Mouse (Mus musculus): Measurements from ENCODE around the gene Scube1. TPM values are rescaled to one million over a fixed set of nuclear protein-coding genes. Genes with fewer than 3 reads are reported as not detected.

The Scube1 gene
- polyA plus RNA-seq, 1 experiment = 1.3 TPM

- Histone ChIP-seq H3K36me3 (ENCODE audit: control insufficient read depth, insufficient read depth, low read length) (no peaks in the 10 kb centered on the region), H3K4me1 (replicated peaks; ENCODE audit: control insufficient read depth, insufficient read depth, low read length) (no peaks in the 10 kb centered on the region), H3K4me3 (ENCODE audit: control insufficient read depth, insufficient read depth, low read length) (no peak overlapping the region), H3K27me3 (ENCODE audit: control insufficient read depth, insufficient read depth, low read length) (no peaks in the 10 kb centered on the region), H3K27ac (ENCODE audit: control insufficient read depth, insufficient read depth, low read length) (no peak overlapping the region)
- TF ChIP-seq CTCF (IDR thresholded peaks at IDR 0.05; ENCODE audit: borderline replicate concordance, control insufficient read depth, extremely low read depth, insufficient read depth, low read length, poor library complexity) (no peak), POLR2A (IDR thresholded peaks at IDR 0.05; ENCODE audit: control insufficient read depth, extremely low read depth, insufficient read depth, low read length, poor library complexity) (no peak)
- no peak for DNase-seq
- 84% methylated on average over 7 of the region's 7 CpGs for WGBS
These were observed 62.7 kb downstream of the Scube1 start for GRCm38 (mm10) chr15:83662106-83662505.

- TF ChIP-seq CTCF (IDR thresholded peaks at IDR 0.05; ENCODE audit: borderline replicate concordance, control insufficient read depth, extremely low read depth, insufficient read depth, low read length, poor library complexity) = no peak
- no peak for TF ChIP-seq POLR2A (IDR thresholded peaks at IDR 0.05; ENCODE audit: control insufficient read depth, extremely low read depth, insufficient read depth, low read length, poor library complexity)
- Histone ChIP-seq H3K4me3 (ENCODE audit: control insufficient read depth, insufficient read depth, low read length) (no peak overlapping the region), H3K36me3 (ENCODE audit: control insufficient read depth, insufficient read depth, low read length) (no peaks in the 10 kb centered on the region), H3K27me3 (ENCODE audit: control insufficient read depth, insufficient read depth, low read length) (no peaks in the 10 kb centered on the region), H3K27ac (ENCODE audit: control insufficient read depth, insufficient read depth, low read length) (no peak overlapping the region), H3K4me1 (replicated peaks; ENCODE audit: control insufficient read depth, insufficient read depth, low read length) (peaks cover 8% of the 10 kb centered on the region)
- no peak for DNase-seq
- WGBS = 96% methylated on average over 6 of the region's 6 CpGs
These were observed 82.3 kb downstream of the Scube1 start for GRCm38 (mm10) chr15:83642518-83642917.

GRCm38 (mm10) chr15:83640208-83640607 is 84.6 kb downstream of the Scube1 start:
- Histone ChIP-seq H3K36me3 (ENCODE audit: control insufficient read depth, insufficient read depth, low read length) (no peaks in the 10 kb centered on the region), H3K4me3 (ENCODE audit: control insufficient read depth, insufficient read depth, low read length) (no peak overlapping the region), H3K27ac (ENCODE audit: control insufficient read depth, insufficient read depth, low read length) (no peak overlapping the region), H3K27me3 (ENCODE audit: control insufficient read depth, insufficient read depth, low read length) (no peaks in the 10 kb centered on the region), H3K4me1 (replicated peaks; ENCODE audit: control insufficient read depth, insufficient read depth, low read length) (peaks cover 8% of the 10 kb centered on the region)
- DNase-seq = no peak
- WGBS = 40% methylated on average over 4 of the region's 4 CpGs
- no peak for TF ChIP-seq CTCF (IDR thresholded peaks at IDR 0.05; ENCODE audit: borderline replicate concordance, control insufficient read depth, extremely low read depth, insufficient read depth, low read length, poor library complexity)
- no peak for TF ChIP-seq POLR2A (IDR thresholded peaks at IDR 0.05; ENCODE audit: control insufficient read depth, extremely low read depth, insufficient read depth, low read length, poor library complexity)

GRCm38 (mm10) chr15:83639160-83639559 is 85.7 kb downstream of the Scube1 start:
- Histone ChIP-seq H3K27ac (ENCODE audit: control insufficient read depth, insufficient read depth, low read length) (no peak overlapping the region), H3K27me3 (ENCODE audit: control insufficient read depth, insufficient read depth, low read length) (no peaks in the 10 kb centered on the region), H3K4me3 (ENCODE audit: control insufficient read depth, insufficient read depth, low read length) (no peak overlapping the region), H3K36me3 (ENCODE audit: control insufficient read depth, insufficient read depth, low read length) (no peaks in the 10 kb centered on the region), H3K4me1 (replicated peaks; ENCODE audit: control insufficient read depth, insufficient read depth, low read length) (peaks cover 8% of the 10 kb centered on the region)
- WGBS = 67% methylated on average over 3 of the region's 3 CpGs
- no peak for DNase-seq
- TF ChIP-seq POLR2A (IDR thresholded peaks at IDR 0.05; ENCODE audit: control insufficient read depth, extremely low read depth, insufficient read depth, low read length, poor library complexity) (no peak), CTCF (IDR thresholded peaks at IDR 0.05; ENCODE audit: borderline replicate concordance, control insufficient read depth, extremely low read depth, insufficient read depth, low read length, poor library complexity) (no peak)

- WGBS = 87% methylated on average over 20 of the region's 20 CpGs
- DNase-seq = no peak
These were observed 86.5 kb downstream of the Scube1 start for GRCm38 (mm10) chr15:83638196-83638899.

GRCm38 (mm10) chr15:83636759-83637158 is 88.1 kb downstream of the Scube1 start:
- Histone ChIP-seq H3K36me3 (ENCODE audit: control insufficient read depth, insufficient read depth, low read length) (no peaks in the 10 kb centered on the region), H3K27me3 (ENCODE audit: control insufficient read depth, insufficient read depth, low read length) (no peaks in the 10 kb centered on the region), H3K4me1 (replicated peaks; ENCODE audit: control insufficient read depth, insufficient read depth, low read length) (peaks cover 8% of the 10 kb centered on the region), H3K27ac (ENCODE audit: control insufficient read depth, insufficient read depth, low read length) (no peak overlapping the region), H3K4me3 (ENCODE audit: control insufficient read depth, insufficient read depth, low read length) (no peak overlapping the region)
- 68% methylated on average over 6 of the region's 6 CpGs for WGBS
- no peak for DNase-seq
- TF ChIP-seq POLR2A (IDR thresholded peaks at IDR 0.05; ENCODE audit: control insufficient read depth, extremely low read depth, insufficient read depth, low read length, poor library complexity) (no peak), CTCF (IDR thresholded peaks at IDR 0.05; ENCODE audit: borderline replicate concordance, control insufficient read depth, extremely low read depth, insufficient read depth, low read length, poor library complexity) (no peak)

More at GRCm38 (mm10) chr15:83638196-83638899, 86.5 kb downstream of the Scube1 start:
- no peak overlapping the region for H3K4me3 ChIP-seq (ENCODE audit: control insufficient read depth, insufficient read depth, low read length)
- H3K27me3 ChIP-seq (ENCODE audit: control insufficient read depth, insufficient read depth, low read length) = no peaks in the 10 kb centered on the region
- peaks cover 8% of the 10 kb centered on the region for H3K4me1 ChIP-seq (replicated peaks; ENCODE audit: control insufficient read depth, insufficient read depth, low read length)
- no peak overlapping the region for H3K27ac ChIP-seq (ENCODE audit: control insufficient read depth, insufficient read depth, low read length)
- H3K36me3 ChIP-seq (ENCODE audit: control insufficient read depth, insufficient read depth, low read length) = no peaks in the 10 kb centered on the region
- TF ChIP-seq POLR2A (IDR thresholded peaks at IDR 0.05; ENCODE audit: control insufficient read depth, extremely low read depth, insufficient read depth, low read length, poor library complexity) = no peak
- no peak for TF ChIP-seq CTCF (IDR thresholded peaks at IDR 0.05; ENCODE audit: borderline replicate concordance, control insufficient read depth, extremely low read depth, insufficient read depth, low read length, poor library complexity)

All from thymus, adult 2 months (tissue).